Mouse (Mus musculus) embryonic facial prominence, embryonic 10.5 days (tissue): Measurements from ENCODE around the gene Slc38a10. TPM values are rescaled to one million over a fixed set of nuclear protein-coding genes. Genes with fewer than 3 reads are reported as not detected.

Experiments
- DNase-seq: peaks from one replicate; pipeline ENCODE4 v3.0.0-alpha.2; 2017; ENCODE audit warnings: low spot score
- H3K27ac ChIP-seq: fragments of 300-500 bp; sonication (generic); replicated peaks from 2 replicates; pipeline ENCODE4 v1.5.1; 2016; ENCODE audit warnings: mild to moderate bottlenecking
- H3K27me3 ChIP-seq: fragments of 300-500 bp; sonication (generic); replicated peaks from 2 replicates; pipeline ENCODE4 v1.6.1; 2016; ENCODE audit warnings: low read depth, mild to moderate bottlenecking; ENCODE audit not compliant: poor library complexity, severe bottlenecking
- H3K36me3 ChIP-seq: fragments of 300-500 bp; sonication (generic); replicated peaks from 2 replicates; pipeline ENCODE4 v1.6.1; 2016; ENCODE audit warnings: mild to moderate bottlenecking, moderate library complexity
- H3K4me1 ChIP-seq: fragments of 300-500 bp; sonication (generic); 2 replicates; pipeline ENCODE4 v1.6.1; 2016
- H3K4me3 ChIP-seq: fragments of 300-500 bp; sonication (generic); 2 replicates; pipeline ENCODE4 v1.5.1; 2016; ENCODE audit warnings: mild to moderate bottlenecking, moderate library complexity
- H3K9me3 ChIP-seq: fragments of 300-500 bp; sonication (generic); 2 replicates; pipeline ENCODE4 v1.6.1; 2016; ENCODE audit warnings: mild to moderate bottlenecking
- WGBS: fragments of 180-500 bp; shearing (Covaris S2); methylation state at CpG from one replicate; pipeline ENCODE4 v1.1.7; 2016; 5-methylcytosine and 5-hydroxymethylcytosine counted together
- polyA plus RNA-seq: library from polyadenylated mRNA; unstranded; fragments of >200 nt; fragmentation: Nextera tagmentation; extraction: Ambion mirVana; gene quantifications from 2 replicates; pipeline ENCODE4 v1.2.1, GENCODE M21; 2016

The Slc38a10 gene
- 99.0 and 103 TPM in 2 replicates for polyA plus RNA-seq

GRCm38 (mm10) chr11:120151113-120151494 lies at the start of gene Slc38a10:
TSS of gene Slc38a10 (minus strand) at chr11:120151346.
- H3K36me3 ChIP-seq = peaks cover 14% of the 10 kb centered on the region; the same call in 1 of the 2 replicates
- peak; percentile 100 for DNase-seq
- WGBS = under 1% methylated on average over 28 of the region's 28 CpGs

DNA sequence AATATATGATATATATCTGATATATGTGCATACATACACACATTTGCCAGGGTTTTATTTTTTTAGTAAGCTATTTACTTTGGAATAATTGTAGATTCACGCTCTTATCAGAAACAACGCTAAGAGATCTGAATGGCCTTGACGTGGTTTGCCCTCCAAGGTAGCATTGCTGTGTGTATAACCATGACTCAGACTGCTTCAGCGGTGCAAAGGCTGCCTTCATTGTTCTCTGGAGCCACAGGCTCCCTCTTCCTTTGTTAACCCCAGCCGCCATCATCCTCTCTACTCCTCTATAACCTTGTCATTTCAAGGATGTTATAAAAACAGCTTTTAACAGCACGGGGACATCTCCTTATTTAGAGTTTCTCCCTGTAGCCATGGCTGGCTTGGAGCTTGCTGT lies 49.5 kb upstream of the Slc38a10 start:
- WGBS = 83% methylated on average over 6 of the region's 6 CpGs
- Histone ChIP-seq H3K4me3 (no peak overlapping the region), H3K9me3 (no peaks in the 10 kb centered on the region), H3K27ac (no peak overlapping the region), H3K4me1 (peaks cover 20% of the 10 kb centered on the region), H3K27me3 (no peaks in the 10 kb centered on the region), H3K36me3 (no peaks in the 10 kb centered on the region)
- no peak for DNase-seq

More at GRCm38 (mm10) chr11:120151113-120151494, at the start of gene Slc38a10:
- Histone ChIP-seq H3K4me1 (peaks cover 30% of the 10 kb centered on the region), H3K27me3 (no peaks in the 10 kb centered on the region), H3K4me3 (peak within 1 kb of the TSS; percentile 96), H3K9me3 (0 out of 2 replicates have a peak, but pooled peaks cover 2% of the 10 kb centered on the region), H3K27ac (peak within 1 kb of the TSS; percentile 87)

- Histone ChIP-seq H3K4me3 (0 out of 2 replicates have a peak overlapping the region, but pooled peaks have one; percentile 13), H3K27ac (no peak overlapping the region), H3K4me1 (peaks cover 21% of the 10 kb centered on the region), H3K9me3 (no peaks in the 10 kb centered on the region), H3K27me3 (no peaks in the 10 kb centered on the region), H3K36me3 (no peaks in the 10 kb centered on the region)
- no peak for DNase-seq
- 66% methylated on average over 7 of the region's 7 CpGs for WGBS
Observed at GRCm38 (mm10) chr11:120199766-120200165, 48.6 kb upstream of the Slc38a10 start.

- Histone ChIP-seq H3K4me3 (no peak overlapping the region), H3K36me3 (no peaks in the 10 kb centered on the region), H3K27me3 (no peaks in the 10 kb centered on the region), H3K27ac (0 out of 2 replicates have a peak overlapping the region, but pooled peaks have one; percentile 35), H3K4me1 (peaks cover 28% of the 10 kb centered on the region), H3K9me3 (no peaks in the 10 kb centered on the region)
- no peak for DNase-seq
- 58% methylated on average over 13 of the region's 13 CpGs for WGBS
Observed at GRCm38 (mm10) chr11:120198831-120199230, 47.7 kb upstream of the Slc38a10 start.

DNA sequence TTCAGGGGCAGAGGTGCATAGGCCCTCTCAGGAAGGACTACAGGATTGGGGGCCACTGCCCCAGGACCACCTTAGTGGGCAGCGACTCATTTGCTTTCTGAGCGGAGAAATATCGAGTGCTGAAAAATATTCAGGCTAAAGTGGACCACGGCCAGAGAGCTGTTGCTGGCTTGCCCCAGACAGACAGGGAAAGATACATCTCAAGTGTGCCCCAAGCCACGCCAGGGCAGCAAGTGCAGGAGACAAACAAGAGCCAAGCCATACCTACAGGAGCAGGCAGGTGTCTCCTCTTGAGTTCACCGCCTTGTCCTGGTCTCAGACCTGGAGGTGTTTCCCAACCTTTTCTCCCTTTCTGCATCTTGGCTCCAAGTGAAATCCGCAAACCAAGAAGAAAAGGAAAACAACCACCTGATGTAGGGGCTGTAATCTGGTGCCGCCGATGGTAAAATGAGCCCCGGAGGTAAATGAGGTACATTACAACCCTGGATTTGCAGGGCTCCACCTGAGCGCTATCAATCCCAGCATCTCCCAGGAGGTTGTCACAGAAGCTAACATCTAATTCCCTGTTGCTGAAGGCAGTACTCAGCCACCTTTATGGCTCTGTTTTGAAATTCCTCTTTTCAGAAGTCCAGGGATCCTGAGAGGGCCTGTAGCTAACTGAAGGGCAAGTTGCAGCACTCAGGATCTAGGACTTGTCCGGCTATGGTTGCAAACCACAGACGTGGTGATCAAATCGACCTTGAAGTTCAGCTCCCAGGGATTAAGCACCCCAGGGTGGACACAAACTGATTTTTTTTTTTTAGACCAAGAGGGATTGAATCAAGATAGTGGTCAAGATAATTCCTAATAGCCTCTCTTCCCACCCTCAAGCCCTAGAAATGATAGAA lies 39.6 kb upstream of the Slc38a10 start:
- 32% methylated on average over 14 of the region's 14 CpGs for WGBS
- H3K36me3 ChIP-seq = peaks cover 21% of the 10 kb centered on the region
- peaks cover 50% of the 10 kb centered on the region for H3K4me1 ChIP-seq
- peak; percentile 32 for DNase-seq
- no peaks in the 10 kb centered on the region for H3K9me3 ChIP-seq
- H3K27ac ChIP-seq = peak overlapping the region; percentile 100
- H3K27me3 ChIP-seq = peaks cover 9% of the 10 kb centered on the region; the same call in 1 of the 2 replicates
- H3K4me3 ChIP-seq = peak overlapping the region; percentile 96

DNA sequence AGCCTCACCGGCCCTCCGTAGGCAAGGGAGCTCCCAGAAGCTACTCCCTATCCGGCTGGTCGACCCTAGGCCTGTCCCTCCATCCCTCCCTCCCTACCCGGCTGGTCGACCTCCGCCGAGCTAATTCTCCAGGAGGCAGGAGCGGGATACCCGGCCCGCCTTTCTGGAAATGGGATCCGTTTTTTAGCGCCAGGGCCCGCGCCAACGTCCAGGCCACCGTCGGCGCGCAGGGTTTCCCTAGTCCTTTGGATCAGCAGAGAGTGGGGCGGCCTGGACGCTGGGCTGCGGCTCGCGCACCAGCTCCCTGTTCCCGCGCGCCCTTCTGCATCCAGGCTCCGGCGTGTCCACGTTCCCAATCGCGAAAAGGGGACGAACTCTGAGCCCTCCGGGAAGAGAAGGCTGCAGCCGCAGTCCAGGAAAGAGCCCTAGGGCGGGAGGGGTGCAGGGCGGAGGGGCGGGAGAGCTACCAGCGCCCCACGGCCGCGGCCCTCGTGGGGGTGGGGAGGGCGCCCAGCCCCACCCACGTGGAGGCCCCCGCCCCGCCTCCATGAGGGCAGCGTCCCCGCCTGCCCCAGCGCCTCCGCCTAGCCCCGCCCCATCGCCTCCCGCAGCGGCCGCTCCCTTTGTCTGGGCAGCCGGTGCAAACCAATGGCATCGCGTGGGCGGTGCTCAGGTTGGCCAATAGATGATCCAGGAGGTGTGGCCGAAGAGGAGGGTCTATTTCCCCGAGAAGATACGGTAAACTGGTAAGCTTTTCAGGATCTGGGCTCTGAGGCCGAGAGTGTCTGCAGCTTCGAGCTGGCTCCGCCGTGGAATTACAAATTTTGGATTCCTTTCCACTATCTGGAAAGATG lies 38.5 kb upstream of the Slc38a10 start:
- peaks cover 59% of the 10 kb centered on the region for H3K4me1 ChIP-seq
- H3K9me3 ChIP-seq = no peaks in the 10 kb centered on the region
- WGBS = under 1% methylated on average over 68 of the region's 68 CpGs
- peaks cover 26% of the 10 kb centered on the region for H3K36me3 ChIP-seq
- H3K27me3 ChIP-seq = peaks cover 9% of the 10 kb centered on the region; the same call in 1 of the 2 replicates
- peak overlapping the region; percentile 100 for H3K27ac ChIP-seq
- H3K4me3 ChIP-seq = peak overlapping the region; percentile 96
- DNase-seq = peak; percentile 100

GRCm38 (mm10) chr11:120188481-120189441 lies 37.6 kb upstream of the Slc38a10 start:
- under 1% methylated on average over 41 of the region's 41 CpGs for WGBS
- Histone ChIP-seq H3K36me3 (peaks cover 26% of the 10 kb centered on the region), H3K9me3 (no peaks in the 10 kb centered on the region), H3K4me3 (peak overlapping the region; percentile 96), H3K27ac (peak overlapping the region; percentile 100), H3K27me3 (peaks cover 9% of the 10 kb centered on the region; the same call in 1 of the 2 replicates), H3K4me1 (peaks cover 62% of the 10 kb centered on the region)
- peak; percentile 76 for DNase-seq

GRCm38 (mm10) chr11:120188102-120188480 lies 36.9 kb upstream of the Slc38a10 start:
- peak overlapping the region; percentile 100 for H3K27ac ChIP-seq
- H3K4me3 ChIP-seq = peak overlapping the region; percentile 96
- H3K36me3 ChIP-seq = peaks cover 26% of the 10 kb centered on the region
- H3K4me1 ChIP-seq = peaks cover 68% of the 10 kb centered on the region
- peak; percentile 64 for DNase-seq
- H3K27me3 ChIP-seq = peaks cover 9% of the 10 kb centered on the region; the same call in 1 of the 2 replicates
- under 1% methylated on average over 24 of the region's 24 CpGs for WGBS
- H3K9me3 ChIP-seq = no peaks in the 10 kb centered on the region

- Histone ChIP-seq H3K27ac (peak overlapping the region; percentile 100), H3K4me3 (peak overlapping the region; percentile 96), H3K9me3 (no peaks in the 10 kb centered on the region), H3K36me3 (peaks cover 26% of the 10 kb centered on the region), H3K4me1 (peaks cover 75% of the 10 kb centered on the region), H3K27me3 (peaks cover 9% of the 10 kb centered on the region; the same call in 1 of the 2 replicates)
- WGBS = under 1% methylated on average over 43 of the region's 43 CpGs
- DNase-seq = peak; percentile 69
Observed at GRCm38 (mm10) chr11:120187236-120188101, 36.3 kb upstream of the Slc38a10 start.

GRCm38 (mm10) chr11:120186821-120187235 lies 35.7 kb upstream of the Slc38a10 start:
- peaks cover 9% of the 10 kb centered on the region; the same call in 1 of the 2 replicates for H3K27me3 ChIP-seq
- H3K36me3 ChIP-seq = peaks cover 26% of the 10 kb centered on the region
- peak overlapping the region; percentile 100 for H3K27ac ChIP-seq
- H3K4me3 ChIP-seq = peak overlapping the region; percentile 96
- under 1% methylated on average over 20 of the region's 20 CpGs for WGBS
- DNase-seq = peak; percentile 74
- peaks cover 77% of the 10 kb centered on the region for H3K4me1 ChIP-seq
- H3K9me3 ChIP-seq = no peaks in the 10 kb centered on the region
